Mouse (Mus musculus): Measurements from ENCODE around the gene Tef. TPM values are rescaled to one million over a fixed set of nuclear protein-coding genes. Genes with fewer than 3 reads are reported as not detected.
A peak's percentile ranks its signal among the peaks of the same experiment; 100 is the strongest.

Gene Tef
- polyA plus RNA-seq, 1 experiment, result 95.4 TPM

DNA sequence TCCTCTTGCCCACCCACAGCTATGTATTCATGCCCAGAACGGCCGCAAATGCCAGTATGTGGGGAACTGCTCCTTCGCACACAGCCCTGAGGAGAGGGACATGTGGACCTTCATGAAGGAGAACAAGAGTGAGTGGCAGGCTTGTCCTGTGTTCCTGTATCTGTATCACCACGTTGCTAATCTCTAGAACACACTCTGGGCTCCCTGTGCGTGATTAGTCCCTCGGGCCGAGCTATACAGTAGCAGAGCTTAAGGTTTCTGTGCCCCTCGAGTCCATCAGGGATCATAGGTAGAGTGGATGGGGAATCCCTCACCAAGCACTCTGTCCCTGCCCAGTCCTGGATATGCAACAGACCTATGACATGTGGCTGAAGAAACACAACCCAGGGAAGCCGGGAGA, 9.8 kb upstream of the Tef start:
- Histone ChIP-seq H3K4me1 (ENCODE audit: control insufficient read depth, insufficient read depth, low read length) (no peaks in the 10 kb centered on the region), H3K4me3 (replicated peaks; ENCODE audit: extremely low read depth, low read depth, low read length) (no peak overlapping the region)
- TF ChIP-seq POLR2A (IDR thresholded peaks at IDR 0.05; ENCODE audit: borderline replicate concordance, extremely low read depth, low read depth, low read length) (no peak), CTCF (IDR thresholded peaks at IDR 0.05; ENCODE audit: insufficient read depth, low read length) (no peak)
- WGBS, result 92% methylated on average over 9 of the region's 9 CpGs
- no peak for DNase-seq

DNA sequence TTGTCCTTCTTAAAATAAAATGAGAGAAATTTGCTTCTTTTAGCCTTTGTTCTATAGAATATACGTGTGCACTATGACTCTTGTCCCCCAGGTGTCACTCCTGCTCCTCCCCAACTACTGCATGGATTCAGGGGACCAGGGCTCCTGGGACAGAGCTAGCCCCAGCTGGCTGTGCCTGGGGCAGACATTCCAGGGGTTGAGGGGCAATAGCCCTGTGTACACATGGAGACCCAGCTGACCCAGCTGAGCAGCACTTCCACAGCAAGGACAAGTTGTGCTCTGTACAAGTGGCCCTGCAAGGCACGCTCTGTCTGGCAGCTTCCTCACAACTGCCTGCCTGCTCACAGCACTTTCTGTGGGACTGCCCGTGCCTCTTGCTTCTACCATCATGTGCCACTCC, 6.0 kb upstream of the Tef start:
- peak; percentile 21; the same call in 1 of the 2 replicates for TF ChIP-seq POLR2A (IDR thresholded peaks at IDR 0.05; ENCODE audit: borderline replicate concordance, extremely low read depth, low read depth, low read length)
- peak; percentile 61; the same call in 1 of the 2 replicates for TF ChIP-seq CTCF (IDR thresholded peaks at IDR 0.05; ENCODE audit: insufficient read depth, low read length)
- Histone ChIP-seq H3K4me3 (replicated peaks; ENCODE audit: extremely low read depth, low read depth, low read length) (no peak overlapping the region), H3K4me1 (ENCODE audit: control insufficient read depth, insufficient read depth, low read length) (no peaks in the 10 kb centered on the region; the same call in 1 of the 2 replicates)
- DNase-seq, result peak; percentile 62
- 52% methylated on average over 3 of the region's 3 CpGs for WGBS

DNA sequence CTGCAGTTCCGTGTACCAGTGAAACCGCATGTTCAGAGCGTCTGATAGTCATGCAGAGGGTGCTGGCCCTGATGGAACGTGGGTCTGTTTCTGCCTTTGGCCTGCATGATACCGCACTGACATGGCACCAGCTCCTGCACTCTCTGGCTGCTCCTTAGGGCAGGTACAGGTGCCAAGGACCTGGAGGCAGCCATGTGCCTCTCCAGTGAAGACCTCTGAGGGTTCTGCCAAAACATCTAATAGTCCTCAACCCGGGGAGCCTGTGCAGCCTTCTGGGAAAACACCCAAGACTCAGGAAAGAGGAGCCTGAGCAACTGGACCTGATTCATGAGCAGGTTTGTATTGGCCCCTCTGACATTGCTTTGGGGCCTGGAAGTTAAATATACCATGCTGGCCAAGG, 4.4 kb upstream of the Tef start:
- DNase-seq, result no peak
- 58% methylated on average over 6 of the region's 6 CpGs for WGBS
- no peak overlapping the region for H3K4me3 ChIP-seq (replicated peaks; ENCODE audit: extremely low read depth, low read depth, low read length)
- peaks cover 2% of the 10 kb centered on the region; the same call in 1 of the 2 replicates for H3K4me1 ChIP-seq (ENCODE audit: control insufficient read depth, insufficient read depth, low read length)
- TF ChIP-seq CTCF (IDR thresholded peaks at IDR 0.05; ENCODE audit: insufficient read depth, low read length), result no peak

DNA sequence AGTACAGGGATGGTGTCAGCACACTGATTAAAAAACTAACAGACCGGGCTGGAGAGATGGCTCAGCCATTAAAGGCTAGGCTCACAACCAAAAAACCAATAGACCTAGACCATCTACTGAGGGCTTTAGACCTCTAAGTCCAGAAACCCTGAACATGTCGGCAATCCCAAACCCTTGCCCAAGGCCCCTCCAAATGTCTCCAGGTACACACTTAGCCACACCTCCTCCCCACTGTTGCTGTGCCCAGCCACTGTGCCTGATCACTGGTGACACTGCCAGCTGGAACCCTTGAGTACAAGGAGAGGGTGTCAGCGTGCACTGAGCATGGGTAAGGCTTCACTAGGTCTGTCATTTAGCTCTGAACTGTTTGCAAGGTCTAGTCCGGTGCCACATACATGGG, 3.8 kb upstream of the Tef start:
- Histone ChIP-seq H3K4me3 (replicated peaks; ENCODE audit: extremely low read depth, low read depth, low read length) (no peak overlapping the region), H3K4me1 (ENCODE audit: control insufficient read depth, insufficient read depth, low read length) (peaks cover 2% of the 10 kb centered on the region; the same call in 1 of the 2 replicates)
- no peak for DNase-seq
- TF ChIP-seq CTCF (IDR thresholded peaks at IDR 0.05; ENCODE audit: insufficient read depth, low read length), result no peak
- no peak for TF ChIP-seq POLR2A (IDR thresholded peaks at IDR 0.05; ENCODE audit: borderline replicate concordance, extremely low read depth, low read depth, low read length)
- 84% methylated on average over 4 of the region's 4 CpGs for WGBS

DNA sequence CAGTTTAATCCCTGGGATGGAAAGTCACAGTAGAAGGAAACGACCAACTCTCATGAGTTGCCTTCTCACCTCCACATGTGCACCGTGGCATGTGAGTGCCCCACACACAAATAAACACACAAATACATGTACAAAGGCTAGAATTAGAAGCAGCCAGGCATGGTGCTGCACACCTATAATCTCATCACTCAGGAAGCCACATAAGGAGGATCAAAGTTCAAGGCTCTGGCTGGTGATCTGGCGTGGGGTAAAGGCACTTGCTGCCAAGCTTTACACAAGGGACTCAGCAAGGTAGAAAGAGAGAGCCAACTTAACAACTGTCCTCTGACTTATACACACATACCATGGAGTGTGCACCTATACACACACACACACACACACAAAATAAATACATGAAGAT, 1.8 kb upstream of the Tef start:
- peaks cover 15% of the 10 kb centered on the region for H3K4me1 ChIP-seq (ENCODE audit: control insufficient read depth, insufficient read depth, low read length)
- no peak overlapping the region for H3K4me3 ChIP-seq (replicated peaks; ENCODE audit: extremely low read depth, low read depth, low read length)
- DNase-seq, result no peak
- TF ChIP-seq POLR2A (IDR thresholded peaks at IDR 0.05; ENCODE audit: borderline replicate concordance, extremely low read depth, low read depth, low read length) (no peak), CTCF (IDR thresholded peaks at IDR 0.05; ENCODE audit: insufficient read depth, low read length) (no peak)
- WGBS, result 62% methylated on average over 3 of the region's 3 CpGs

DNA sequence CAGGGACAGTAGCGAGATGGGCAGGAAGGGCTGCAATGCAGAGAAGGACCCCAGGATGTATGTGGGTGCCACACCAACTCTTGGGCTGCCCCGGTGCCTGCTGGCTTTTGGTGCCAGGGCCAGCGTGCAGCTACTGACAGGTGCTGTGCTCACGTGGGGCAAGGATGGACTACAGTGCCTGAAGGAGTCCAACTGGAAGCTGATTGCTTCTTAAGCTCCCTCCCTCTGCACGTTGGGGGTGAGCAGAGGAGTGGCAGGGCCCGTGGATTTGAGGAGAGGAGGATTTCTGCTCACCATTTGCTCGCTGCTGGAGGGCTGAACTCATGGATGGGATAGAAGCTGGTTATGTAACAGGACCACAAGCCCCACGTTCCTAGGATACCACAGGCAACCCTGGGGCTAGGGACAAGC, 725 bp downstream of the Tef start:
- no peak for DNase-seq
- peaks cover 31% of the 10 kb centered on the region for H3K4me1 ChIP-seq (ENCODE audit: control insufficient read depth, insufficient read depth, low read length)
- 16% methylated on average over 8 of the region's 8 CpGs for WGBS
- TF ChIP-seq POLR2A (IDR thresholded peaks at IDR 0.05; ENCODE audit: borderline replicate concordance, extremely low read depth, low read depth, low read length) (peak; percentile 37; the same call in 1 of the 2 replicates), CTCF (IDR thresholded peaks at IDR 0.05; ENCODE audit: insufficient read depth, low read length) (no peak)
- H3K4me3 ChIP-seq (replicated peaks; ENCODE audit: extremely low read depth, low read depth, low read length), result peak overlapping the region; percentile 74

DNA sequence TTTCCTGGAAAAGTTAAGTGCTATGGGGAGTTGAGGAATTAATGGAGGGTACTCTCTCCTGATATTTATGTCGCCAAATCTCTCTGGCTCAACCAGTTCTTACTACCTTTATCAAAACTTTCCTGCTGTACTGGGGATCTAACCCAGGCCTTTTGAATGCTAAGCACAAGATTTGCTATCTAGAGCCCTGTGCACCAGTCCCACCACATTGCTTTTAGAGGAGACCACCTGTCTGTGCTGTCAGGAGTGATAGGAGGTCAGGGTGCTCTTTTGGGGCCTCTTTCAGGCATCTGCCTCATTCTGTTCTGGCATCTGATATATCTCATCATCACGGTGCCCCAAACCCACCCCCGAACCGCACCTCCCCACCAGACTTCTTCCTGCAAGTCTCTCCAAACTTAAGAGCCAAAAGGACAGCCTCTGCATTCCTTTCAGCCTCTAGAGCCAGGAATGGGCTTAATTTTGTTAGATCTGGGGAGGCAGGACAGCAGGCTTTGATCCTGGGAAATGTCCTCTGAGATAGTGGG, 1.3 kb downstream of the Tef start:
- no peak for TF ChIP-seq POLR2A (IDR thresholded peaks at IDR 0.05; ENCODE audit: borderline replicate concordance, extremely low read depth, low read depth, low read length)
- no peak for TF ChIP-seq CTCF (IDR thresholded peaks at IDR 0.05; ENCODE audit: insufficient read depth, low read length)
- H3K4me3 ChIP-seq (replicated peaks; ENCODE audit: extremely low read depth, low read depth, low read length), result peak overlapping the region; percentile 74
- peaks cover 31% of the 10 kb centered on the region for H3K4me1 ChIP-seq (ENCODE audit: control insufficient read depth, insufficient read depth, low read length)
- DNase-seq, result no peak
- 48% methylated on average over 4 of the region's 4 CpGs for WGBS

DNA sequence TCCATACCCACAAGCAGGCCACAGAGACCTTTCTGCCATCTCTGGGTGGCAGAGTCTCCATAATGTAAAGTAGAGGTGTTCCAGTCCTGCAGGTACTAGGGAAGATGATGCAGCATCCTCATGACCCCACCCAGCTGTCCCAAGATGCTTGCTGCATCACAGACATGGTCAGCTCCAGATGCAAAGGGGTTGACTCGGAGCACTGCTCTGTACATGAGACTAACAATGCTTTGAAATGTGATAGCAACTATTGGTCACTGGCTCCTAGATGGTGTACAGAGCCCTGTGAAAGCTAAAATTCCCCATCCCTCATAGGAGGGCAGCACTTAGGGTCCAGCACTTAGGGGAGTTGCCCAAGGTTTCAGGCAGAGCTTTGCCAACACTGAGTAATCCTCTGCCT, 2.0 kb downstream of the Tef start:
- DNase-seq, result no peak
- no peak for TF ChIP-seq POLR2A (IDR thresholded peaks at IDR 0.05; ENCODE audit: borderline replicate concordance, extremely low read depth, low read depth, low read length)
- no peak for TF ChIP-seq CTCF (IDR thresholded peaks at IDR 0.05; ENCODE audit: insufficient read depth, low read length)
- peak overlapping the region; percentile 14 for H3K4me3 ChIP-seq (replicated peaks; ENCODE audit: extremely low read depth, low read depth, low read length)
- H3K4me1 ChIP-seq (ENCODE audit: control insufficient read depth, insufficient read depth, low read length), result peaks cover 35% of the 10 kb centered on the region
- 74% methylated on average over 1 of the region's 1 CpGs for WGBS

DNA sequence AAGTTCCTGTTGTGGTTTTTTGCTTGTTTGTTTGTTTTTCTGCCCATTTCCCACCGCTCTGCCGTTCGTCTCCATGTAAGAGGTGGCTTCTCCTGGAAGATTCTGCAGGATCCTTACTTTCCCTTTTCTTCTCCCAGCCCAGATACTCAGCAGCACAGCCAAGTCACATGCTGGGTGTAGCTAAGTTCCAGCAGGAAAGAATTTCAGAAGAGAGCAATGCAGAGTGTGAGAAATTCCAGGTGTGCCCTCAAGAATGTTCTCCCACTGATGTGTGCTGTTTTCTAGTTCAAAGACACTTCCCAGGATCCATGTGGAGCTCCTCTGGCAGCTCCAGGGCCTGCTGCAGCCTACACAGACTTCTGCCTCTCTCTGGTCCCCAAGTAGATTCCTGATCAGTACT, 2.7 kb downstream of the Tef start:
- 32% methylated on average over 3 of the region's 3 CpGs for WGBS
- H3K4me3 ChIP-seq (replicated peaks; ENCODE audit: extremely low read depth, low read depth, low read length), result no peak overlapping the region
- TF ChIP-seq CTCF (IDR thresholded peaks at IDR 0.05; ENCODE audit: insufficient read depth, low read length), result no peak
- TF ChIP-seq POLR2A (IDR thresholded peaks at IDR 0.05; ENCODE audit: borderline replicate concordance, extremely low read depth, low read depth, low read length), result no peak
- no peak for DNase-seq
- peaks cover 41% of the 10 kb centered on the region for H3K4me1 ChIP-seq (ENCODE audit: control insufficient read depth, insufficient read depth, low read length)

DNA sequence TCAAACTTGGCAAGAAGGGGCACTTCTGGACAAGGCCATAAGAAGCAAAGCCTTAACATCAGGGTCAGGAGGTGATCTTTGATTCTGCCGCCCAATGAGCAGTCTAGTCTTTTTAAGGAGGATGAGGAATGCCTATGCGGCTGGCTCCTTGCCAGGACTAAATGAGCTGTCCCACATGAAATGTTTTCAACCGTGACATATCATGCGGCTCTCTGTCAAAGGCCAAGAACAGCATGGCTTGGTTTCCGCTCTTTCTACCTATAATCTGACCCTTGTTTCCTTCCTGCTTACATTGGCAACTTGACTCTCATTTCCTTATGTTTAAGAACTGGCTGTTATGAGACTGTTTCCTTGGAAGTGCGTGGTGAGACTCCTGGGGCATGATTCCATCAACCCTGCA, 3.4 kb downstream of the Tef start:
- 14% methylated on average over 6 of the region's 6 CpGs for whole genome bisulfite sequencing
- no peak for DNase-seq
- H3K4me3 ChIP-seq (replicated peaks; ENCODE audit: extremely low read depth, low read depth, low read length), result no peak overlapping the region
- peaks cover 42% of the 10 kb centered on the region for H3K4me1 ChIP-seq (ENCODE audit: control insufficient read depth, insufficient read depth, low read length)
- no peak for TF ChIP-seq CTCF (IDR thresholded peaks at IDR 0.05; ENCODE audit: insufficient read depth, low read length)
- no peak for TF ChIP-seq POLR2A (IDR thresholded peaks at IDR 0.05; ENCODE audit: borderline replicate concordance, extremely low read depth, low read depth, low read length)

All from lung, adult 2 months (tissue).